Mouse (Mus musculus) midbrain, embryonic 11.5 days (tissue): ENCODE data around the gene 1700016C15Rik. TPM values are rescaled to one million over a fixed set of nuclear protein-coding genes. Genes with fewer than 3 reads are reported as not detected.

ENCODE experiments used
- ATAC-seq: fragments of 200-750 bp; cut with Nextera tagmentation; 2 replicates; pipeline ENCODE4 v1.8.0; 2017; ENCODE audit warnings: moderate TSS enrichment, moderate library complexity; ENCODE audit not compliant: low FRiP score
- DNase-seq: peaks from one replicate; pipeline ENCODE4 v3.0.0; 2015; ENCODE audit warnings: low spot score; ENCODE audit errors: missing footprints
- H3K27ac ChIP-seq: fragments of 300-500 bp; sonication (generic); 2 replicates; pipeline ENCODE4 v1.5.1; 2014; ENCODE audit warnings: low read depth, low read length
- H3K27me3 ChIP-seq: fragments of 300-500 bp; sonication (generic); 2 replicates; pipeline ENCODE4 v1.6.1; 2014; ENCODE audit warnings: mild to moderate bottlenecking, low read length, moderate library complexity, mixed read lengths; ENCODE audit not compliant: control insufficient read depth, insufficient read depth
- H3K36me3 ChIP-seq: fragments of 300-500 bp; sonication (generic); 2 replicates; pipeline ENCODE4 v1.6.1; 2014; ENCODE audit warnings: mild to moderate bottlenecking, low read length, moderate library complexity, mixed read lengths; ENCODE audit not compliant: control insufficient read depth, insufficient read depth
- H3K4me1 ChIP-seq: fragments of 300-500 bp; sonication (generic); 2 replicates; pipeline ENCODE4 v1.6.1; 2014; ENCODE audit warnings: low read length; ENCODE audit not compliant: control insufficient read depth, insufficient read depth
- H3K4me2 ChIP-seq: fragments of 300-500 bp; sonication (generic); 2 replicates; pipeline ENCODE4 v1.6.1; 2014; ENCODE audit warnings: mild to moderate bottlenecking, moderate library complexity
- H3K4me3 ChIP-seq: fragments of 300-500 bp; sonication (generic); 2 replicates; pipeline ENCODE4 v1.5.1; 2014; ENCODE audit warnings: low read depth, low read length
- H3K9ac ChIP-seq: fragments of 300-500 bp; sonication (generic); 2 replicates; pipeline ENCODE4 v1.6.1; 2014; ENCODE audit warnings: low read length
- H3K9me3 ChIP-seq: fragments of 300-500 bp; sonication (generic); 2 replicates; pipeline ENCODE4 v1.6.1; 2016; ENCODE audit warnings: low read length; ENCODE audit not compliant: control insufficient read depth
- WGBS: fragments of 180-500 bp; shearing (Covaris S2); extraction: QIAGEN DNeasy Blood & Tissue Kit; methylation state at CpG from one replicate; pipeline ENCODE4 v1.1.7; 2014; 5-methylcytosine and 5-hydroxymethylcytosine counted together
- polyA plus RNA-seq: library from polyadenylated mRNA; unstranded; fragments of >200 nt; fragmentation: Nextera tagmentation; extraction: Ambion mirVana; gene quantifications from 2 replicates; pipeline ENCODE4 v1.2.1, GENCODE M21; 2014

Gene 1700016C15Rik
- polyA plus RNA-seq, 1 experiment from 2014 or later: not detected

DNA sequence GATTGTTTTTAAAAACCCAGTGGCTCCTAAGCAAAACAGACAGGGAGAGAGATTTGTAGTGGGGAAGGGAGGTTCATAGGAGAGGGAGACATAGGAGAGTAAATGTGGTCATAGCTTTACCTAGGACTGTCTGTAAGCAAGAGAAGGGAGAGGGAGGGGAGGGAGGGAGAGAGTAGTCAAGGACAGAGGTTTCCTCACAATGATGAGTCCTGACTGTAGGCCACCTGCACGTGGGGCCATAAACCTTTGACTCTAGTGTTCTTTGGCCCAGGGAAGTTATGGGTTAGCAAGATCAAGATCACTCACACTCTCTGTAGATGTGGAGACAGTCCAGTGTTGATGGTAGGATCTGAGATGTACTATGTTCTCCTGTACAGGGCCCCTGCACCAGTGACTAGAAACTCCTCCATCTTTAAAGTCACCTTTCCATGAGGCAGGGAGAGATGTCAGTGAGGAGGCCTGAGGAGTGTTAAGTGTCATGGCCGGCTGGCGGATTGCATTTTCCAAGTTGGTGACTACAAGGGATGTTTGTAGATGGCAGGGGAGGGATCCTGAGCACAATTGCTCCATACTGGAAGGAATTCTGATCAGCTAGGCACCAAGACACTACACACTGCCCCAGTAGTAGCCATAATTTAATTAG lies 1.6 kb upstream of the 1700016C15Rik start:
- peak; percentile 66 for DNase-seq
- H3K9me3 ChIP-seq: peaks cover 5% of the 10 kb centered on the region; the same call in 1 of the 2 replicates
- H3K4me3 ChIP-seq: no peak overlapping the region
- no peaks in the 10 kb centered on the region for H3K27me3 ChIP-seq
- ATAC-seq: no peak
- 92% methylated on average over 3 of the region's 3 CpGs for WGBS
- peaks cover 3% of the 10 kb centered on the region; the same call in 1 of the 2 replicates for H3K4me1 ChIP-seq
- no peak overlapping the region for H3K27ac ChIP-seq
- no peaks in the 10 kb centered on the region for H3K36me3 ChIP-seq
- H3K9ac ChIP-seq: no peak overlapping the region
- H3K4me2 ChIP-seq: no peak overlapping the region

DNA sequence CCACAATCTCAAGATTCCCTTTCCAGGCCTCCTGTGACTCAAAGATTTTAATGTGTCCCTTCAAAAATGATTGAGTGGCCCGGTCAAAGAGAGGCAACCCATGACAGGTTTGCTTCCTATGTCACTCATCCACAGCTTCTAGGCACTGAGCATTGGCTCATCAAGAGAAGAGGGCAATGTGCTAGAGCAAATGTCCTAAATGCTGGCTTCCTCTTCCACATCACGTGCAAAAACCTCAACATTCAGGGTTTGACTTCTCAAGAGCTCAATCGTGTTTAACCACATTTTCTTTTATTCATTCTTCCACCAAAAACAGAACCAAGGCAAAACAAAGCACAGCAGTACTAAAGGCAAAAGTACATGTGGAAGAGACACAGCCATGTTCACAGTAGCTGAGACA lies 2.4 kb downstream of the 1700016C15Rik start:
- ATAC-seq: no peak
- 83% methylated on average over 3 of the region's 3 CpGs for WGBS
- Histone ChIP-seq H3K4me3 (no peak overlapping the region), H3K4me2 (no peak overlapping the region), H3K9me3 (peaks cover 5% of the 10 kb centered on the region; the same call in 1 of the 2 replicates), H3K27me3 (no peaks in the 10 kb centered on the region), H3K4me1 (peaks cover 3% of the 10 kb centered on the region; the same call in 1 of the 2 replicates), H3K27ac (no peak overlapping the region), H3K9ac (no peak overlapping the region), H3K36me3 (no peaks in the 10 kb centered on the region)
- peak; percentile 51 for DNase-seq

DNA sequence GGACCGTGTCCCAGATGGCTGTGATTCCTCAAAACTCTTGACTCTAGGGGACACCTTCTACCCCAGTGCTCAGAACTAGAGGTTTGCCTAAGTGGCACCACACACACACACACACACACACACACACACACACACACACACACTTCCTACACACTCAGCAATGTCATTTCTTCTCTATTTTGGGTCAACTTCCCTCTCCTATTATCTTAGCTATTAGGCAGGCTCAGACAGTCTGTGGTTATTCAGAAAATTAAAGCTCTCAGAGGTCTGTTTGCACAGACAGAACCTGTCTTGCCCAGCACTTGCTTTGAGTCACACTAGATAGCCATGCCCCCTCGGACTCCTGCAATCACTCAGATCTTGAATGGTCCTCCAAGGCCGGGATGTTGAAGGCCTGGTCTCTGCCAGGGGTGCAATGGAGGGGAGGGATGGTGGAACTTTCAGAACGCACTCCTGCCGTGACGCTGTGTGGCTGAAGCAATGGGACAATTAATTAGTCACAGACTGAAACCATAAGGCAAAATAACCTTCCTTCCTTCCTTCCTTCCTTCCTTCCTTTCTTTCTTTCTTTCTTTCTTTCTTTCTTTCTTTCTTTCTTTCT lies 8.0 kb downstream of the 1700016C15Rik start:
- H3K9ac ChIP-seq: no peak overlapping the region
- H3K4me2 ChIP-seq: no peak overlapping the region
- H3K9me3 ChIP-seq: no peaks in the 10 kb centered on the region
- no peaks in the 10 kb centered on the region for H3K4me1 ChIP-seq
- H3K27me3 ChIP-seq: no peaks in the 10 kb centered on the region
- H3K4me3 ChIP-seq: no peak overlapping the region
- 73% methylated on average over 6 of the region's 6 CpGs for WGBS
- ATAC-seq (no peak), DNase-seq (peak; percentile 28)
- H3K36me3 ChIP-seq: no peaks in the 10 kb centered on the region
- H3K27ac ChIP-seq: no peak overlapping the region

DNA sequence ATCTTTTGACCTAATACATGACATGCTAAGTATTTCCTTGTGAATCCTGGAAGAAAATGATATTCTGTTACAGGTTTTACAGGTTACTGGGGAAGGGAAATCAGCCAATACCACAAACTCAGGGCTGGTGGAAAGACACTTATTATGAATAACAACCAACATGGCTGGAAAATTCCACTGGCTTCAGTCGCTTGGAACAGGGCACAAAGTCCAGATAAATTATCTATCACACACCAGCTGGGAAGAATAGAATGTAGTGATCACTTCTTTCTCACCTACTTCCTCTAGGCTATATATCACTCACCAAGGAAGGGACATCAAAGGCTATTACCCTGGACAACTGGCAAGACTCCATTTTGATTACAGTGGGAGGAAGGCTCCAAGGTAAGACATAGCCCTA lies 11.1 kb downstream of the 1700016C15Rik start:
- WGBS: 84% methylated on average over 1 of the region's 1 CpGs
- Histone ChIP-seq H3K4me1 (no peaks in the 10 kb centered on the region), H3K4me2 (no peak overlapping the region), H3K36me3 (no peaks in the 10 kb centered on the region), H3K27ac (no peak overlapping the region), H3K27me3 (no peaks in the 10 kb centered on the region), H3K9me3 (no peaks in the 10 kb centered on the region), H3K4me3 (no peak overlapping the region), H3K9ac (no peak overlapping the region)
- DNase-seq (peak; percentile 67), ATAC-seq (no peak)

DNA sequence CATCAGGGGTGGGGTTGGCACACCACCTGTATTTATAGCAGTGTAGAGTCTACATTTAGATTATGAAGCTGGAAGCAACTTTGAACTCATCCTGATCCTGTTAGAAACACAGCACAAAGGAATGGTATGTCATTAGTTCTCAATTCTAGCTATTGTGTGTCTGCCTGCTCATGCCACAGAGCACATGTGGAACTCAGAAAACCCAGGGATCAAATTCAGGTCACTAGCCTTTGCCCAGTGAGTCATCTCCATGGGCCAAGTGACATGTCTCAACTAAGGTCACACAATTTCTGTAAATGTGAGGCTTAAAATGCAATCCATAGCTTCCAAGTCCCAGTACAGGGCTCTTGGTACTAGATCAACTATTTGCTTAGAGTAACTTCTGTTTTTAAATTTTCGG lies 12.5 kb downstream of the 1700016C15Rik start:
- no peaks in the 10 kb centered on the region for H3K36me3 ChIP-seq
- WGBS: 68% methylated on average over 1 of the region's 1 CpGs

DNA sequence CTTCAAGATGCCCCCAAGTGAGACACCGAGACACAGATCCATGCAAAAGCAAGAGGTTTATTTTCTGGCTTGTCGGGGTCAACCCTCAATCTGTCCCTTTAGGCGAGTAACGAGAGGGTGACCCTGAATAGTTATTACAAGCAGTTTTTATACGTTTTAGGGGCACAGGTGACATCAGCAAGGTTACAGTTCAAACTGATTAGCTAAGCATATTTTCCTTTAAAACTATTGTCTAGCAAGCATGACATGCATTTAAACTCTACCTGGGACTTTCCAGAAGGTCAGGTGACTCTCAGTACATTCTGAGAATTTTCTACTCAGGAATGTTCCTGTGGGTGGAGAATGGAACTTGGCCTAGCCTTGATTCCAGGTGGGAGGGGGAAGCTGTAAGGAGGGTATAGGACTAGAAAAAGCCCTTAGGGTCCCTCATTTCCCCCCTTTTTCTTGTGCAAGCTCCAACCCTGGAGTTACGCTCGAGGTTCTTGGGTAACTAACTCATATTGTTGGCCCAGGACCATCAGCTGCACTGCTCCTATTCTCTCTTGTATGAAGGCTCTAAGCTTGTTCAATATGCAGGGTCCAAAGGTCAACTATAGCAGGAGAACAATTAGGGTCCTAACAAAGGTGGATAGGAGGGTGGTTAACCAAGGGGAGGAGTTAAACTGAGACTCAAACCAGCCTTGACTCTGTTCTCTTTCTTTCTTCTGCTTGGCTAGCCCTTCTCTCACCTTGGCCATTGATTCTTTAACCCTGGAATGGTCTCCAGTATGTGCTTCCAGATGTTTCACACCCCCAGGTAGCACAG lies 15.1 kb downstream of the 1700016C15Rik start:
- peaks cover 3% of the 10 kb centered on the region; the same call in 1 of the 2 replicates for H3K9me3 ChIP-seq
- H3K4me1 ChIP-seq: no peaks in the 10 kb centered on the region
- H3K36me3 ChIP-seq: no peaks in the 10 kb centered on the region
- H3K4me2 ChIP-seq: no peak overlapping the region
- DNase-seq (peak; percentile 19), ATAC-seq (no peak)
- no peak overlapping the region for H3K9ac ChIP-seq
- H3K27ac ChIP-seq: no peak overlapping the region
- WGBS: 89% methylated on average over 7 of the region's 7 CpGs
- no peaks in the 10 kb centered on the region for H3K27me3 ChIP-seq
- no peak overlapping the region for H3K4me3 ChIP-seq

More for the DNA sequence above, 12.5 kb downstream of the 1700016C15Rik start:
- Histone ChIP-seq H3K9ac (no peak overlapping the region), H3K27ac (no peak overlapping the region), H3K4me3 (no peak overlapping the region), H3K4me1 (no peaks in the 10 kb centered on the region), H3K9me3 (no peaks in the 10 kb centered on the region), H3K27me3 (no peaks in the 10 kb centered on the region), H3K4me2 (no peak overlapping the region)
- ATAC-seq (no peak), DNase-seq (peak; percentile 17)

DNA sequence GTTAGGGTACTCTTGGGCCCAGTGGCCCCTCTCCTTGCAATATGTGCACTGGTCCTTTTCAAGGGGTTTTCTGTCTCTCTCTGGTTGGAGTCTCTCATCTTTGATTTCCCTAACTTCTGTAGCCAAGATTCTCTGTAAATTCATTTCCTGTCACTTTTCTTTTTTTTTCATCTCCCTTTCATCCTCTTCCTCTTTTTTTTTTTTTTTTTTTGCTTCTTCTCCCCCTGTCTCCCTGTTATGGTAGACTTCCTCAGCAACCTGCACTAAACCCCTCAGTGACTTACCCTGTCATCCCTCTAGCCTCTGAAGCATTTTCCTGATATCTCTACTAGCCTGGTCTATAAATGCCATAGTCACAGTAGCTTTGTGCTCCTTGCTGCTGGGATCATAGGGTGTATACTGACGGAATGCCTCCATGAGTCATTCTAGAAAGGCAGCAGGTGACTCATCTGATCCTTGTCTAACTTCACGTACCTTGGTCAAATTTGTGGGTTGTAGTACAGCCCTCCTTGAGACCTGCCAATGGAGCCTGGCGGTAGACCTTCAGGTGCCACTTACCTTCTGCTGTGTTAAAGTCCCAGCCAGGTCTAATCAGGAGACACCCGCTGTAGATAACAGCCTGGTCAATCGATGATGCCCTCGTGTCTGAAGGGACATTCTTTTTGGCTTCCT lies 18.4 kb downstream of the 1700016C15Rik start:
- Histone ChIP-seq H3K27ac (no peak overlapping the region), H3K27me3 (no peaks in the 10 kb centered on the region), H3K4me2 (no peak overlapping the region), H3K36me3 (no peaks in the 10 kb centered on the region), H3K4me3 (no peak overlapping the region), H3K9me3 (peaks cover 3% of the 10 kb centered on the region), H3K4me1 (no peaks in the 10 kb centered on the region), H3K9ac (no peak overlapping the region)
- WGBS: 96% methylated on average over 6 of the region's 6 CpGs
- ATAC-seq (no peak), DNase-seq (peak; percentile 78)

DNA sequence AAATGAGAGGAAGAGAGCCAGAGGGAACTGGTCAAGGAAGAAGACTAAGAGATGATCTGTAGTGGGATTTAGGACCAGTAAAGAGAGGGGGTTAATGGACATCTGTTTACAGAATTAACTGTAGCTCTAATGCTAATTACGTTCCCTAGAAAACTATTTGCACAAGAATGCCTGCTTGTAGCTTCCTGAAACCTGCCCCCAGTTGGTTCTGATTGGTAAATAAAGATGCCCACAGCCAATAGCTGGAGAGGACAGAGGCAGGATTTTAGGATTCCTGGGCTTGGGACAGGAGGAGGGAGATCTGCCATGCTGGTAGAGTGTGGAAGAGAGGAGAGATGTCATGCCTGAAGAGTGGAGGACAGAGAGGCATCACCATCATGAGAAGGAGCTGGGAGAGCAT lies 23.9 kb downstream of the 1700016C15Rik start:
- no peak for ATAC-seq
- Histone ChIP-seq H3K4me1 (no peaks in the 10 kb centered on the region), H3K9ac (no peak overlapping the region), H3K27me3 (no peaks in the 10 kb centered on the region), H3K36me3 (no peaks in the 10 kb centered on the region), H3K27ac (no peak overlapping the region), H3K4me2 (no peak overlapping the region), H3K9me3 (peaks cover 3% of the 10 kb centered on the region), H3K4me3 (no peak overlapping the region)
- DNase-seq: peak; percentile 75
- WGBS: 73% methylated on average over 1 of the region's 1 CpGs
